Mouse (Mus musculus): ENCODE results near the gene Cd80. TPM values are rescaled to one million over a fixed set of nuclear protein-coding genes. Genes with fewer than 3 reads are reported as not detected.
A peak's percentile ranks its signal among the peaks of the same experiment; 100 is the strongest.
"Not testable (repeated sequence)": the region's sequence is repeated elsewhere in the genome, so short reads cannot be mapped to it uniquely, and the experiment has no call there.

Gene Cd80
- total RNA-seq, 4 experiments from 2014 or later, result 0.44 to 0.71 (median 0.64) TPM

DNA sequence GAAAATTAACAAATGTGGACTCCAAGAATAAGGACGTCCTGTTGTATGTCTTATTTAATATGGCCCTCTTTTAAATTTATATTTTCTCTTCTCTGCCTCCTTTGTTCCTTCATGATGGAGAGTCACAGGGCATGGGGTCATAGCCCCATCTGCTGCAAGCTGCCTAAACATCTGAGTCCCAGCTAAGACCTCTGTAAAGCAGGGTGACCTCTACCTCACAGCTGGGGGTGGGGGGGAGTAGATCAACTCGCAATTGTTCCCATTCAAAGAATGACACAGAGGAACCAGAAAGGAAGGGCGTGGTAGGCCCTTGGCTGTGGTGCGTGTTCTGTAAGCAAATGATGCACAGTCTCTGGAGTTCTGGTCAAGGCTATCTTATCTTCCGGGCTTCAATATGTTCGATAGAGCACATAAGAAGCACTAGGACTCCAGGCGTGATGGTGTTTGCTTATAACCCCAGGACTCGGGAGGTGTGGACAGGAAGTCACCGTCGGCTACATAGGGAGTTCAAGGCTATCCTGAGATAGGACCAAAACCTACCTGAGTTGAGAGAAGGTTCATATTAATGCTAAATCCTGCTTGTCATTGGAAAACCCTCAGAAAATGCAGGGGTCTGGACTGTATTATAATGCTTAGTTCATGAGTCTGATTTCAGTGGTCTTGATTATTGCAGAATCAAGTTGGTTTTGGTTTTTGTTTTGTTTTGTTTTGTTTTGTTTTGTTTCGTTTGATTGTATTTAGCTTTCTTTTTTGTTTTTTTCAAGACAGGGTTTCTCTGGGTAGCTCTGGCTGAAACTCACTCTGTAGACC, 16.5 kb downstream of the Cd80 start:
- DNase-seq (ENCODE audit: low spot score in 2 of 2), result no peak

DNA sequence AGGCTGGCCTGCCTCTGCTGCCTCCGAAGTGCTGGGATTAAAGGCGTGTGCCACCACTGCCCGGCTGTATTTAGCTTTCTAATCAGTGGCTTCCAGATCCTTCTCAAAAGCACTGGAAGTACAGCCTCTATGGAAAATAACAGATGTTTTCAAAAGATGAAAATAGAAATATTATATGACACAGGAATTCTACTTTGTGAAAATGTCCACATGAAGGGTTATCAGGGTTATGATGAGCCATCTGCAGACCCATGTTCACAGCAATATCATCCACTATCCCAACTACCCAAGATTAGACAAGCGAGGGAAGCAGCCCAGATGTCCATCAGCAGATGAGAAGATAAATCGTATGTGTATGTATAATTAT, 17.1 kb downstream of the Cd80 start:
- DNase-seq (ENCODE audit: low spot score in 2 of 2), result no peak

DNA sequence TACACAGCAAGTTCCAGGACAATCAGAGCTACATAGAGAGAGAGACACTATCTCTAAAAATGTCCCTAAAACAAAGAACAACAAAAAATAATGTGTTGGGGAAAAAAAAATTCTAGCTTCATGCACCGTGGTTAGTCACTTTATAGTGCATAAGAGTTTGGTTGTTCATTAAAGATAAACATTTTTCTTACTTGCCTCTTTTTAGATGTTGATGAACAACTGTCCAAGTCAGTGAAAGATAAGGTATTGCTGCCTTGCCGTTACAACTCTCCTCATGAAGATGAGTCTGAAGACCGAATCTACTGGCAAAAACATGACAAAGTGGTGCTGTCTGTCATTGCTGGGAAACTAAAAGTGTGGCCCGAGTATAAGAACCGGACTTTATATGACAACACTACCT, 18.3 kb downstream of the Cd80 start:
- DNase-seq (ENCODE audit: low spot score in 2 of 2), result no peak

DNA sequence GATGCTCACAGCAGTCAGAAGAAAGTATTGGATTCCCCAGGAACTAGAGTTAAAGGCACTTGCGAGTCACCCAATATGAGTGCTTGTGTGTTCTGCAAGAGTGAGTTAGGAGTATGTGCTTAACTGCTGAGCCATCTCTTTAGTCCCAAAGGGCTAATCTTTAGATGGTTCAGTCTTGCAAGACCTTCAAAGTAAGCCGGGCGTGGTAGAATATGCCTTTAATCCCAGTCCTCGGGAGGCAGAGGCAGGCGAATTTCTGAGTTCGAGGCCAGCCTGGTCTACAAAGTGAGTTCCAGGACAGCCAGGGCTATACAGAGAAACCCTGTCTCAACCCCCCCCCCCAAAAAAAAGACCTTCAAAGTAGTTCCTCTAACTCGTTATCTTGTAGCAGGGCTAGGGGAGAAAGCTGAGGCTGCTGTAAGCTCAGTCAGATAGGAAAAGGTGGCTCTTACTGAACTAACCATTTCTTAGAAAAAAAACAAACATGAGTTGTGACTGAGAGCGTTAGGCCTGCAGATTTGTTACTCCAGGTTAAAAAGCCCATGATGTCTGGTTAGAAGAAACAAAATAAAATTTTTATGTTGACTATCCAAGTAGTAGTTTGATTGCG, 19.4 kb downstream of the Cd80 start:
- no peak for DNase-seq (ENCODE audit: low spot score in 2 of 2)

DNA sequence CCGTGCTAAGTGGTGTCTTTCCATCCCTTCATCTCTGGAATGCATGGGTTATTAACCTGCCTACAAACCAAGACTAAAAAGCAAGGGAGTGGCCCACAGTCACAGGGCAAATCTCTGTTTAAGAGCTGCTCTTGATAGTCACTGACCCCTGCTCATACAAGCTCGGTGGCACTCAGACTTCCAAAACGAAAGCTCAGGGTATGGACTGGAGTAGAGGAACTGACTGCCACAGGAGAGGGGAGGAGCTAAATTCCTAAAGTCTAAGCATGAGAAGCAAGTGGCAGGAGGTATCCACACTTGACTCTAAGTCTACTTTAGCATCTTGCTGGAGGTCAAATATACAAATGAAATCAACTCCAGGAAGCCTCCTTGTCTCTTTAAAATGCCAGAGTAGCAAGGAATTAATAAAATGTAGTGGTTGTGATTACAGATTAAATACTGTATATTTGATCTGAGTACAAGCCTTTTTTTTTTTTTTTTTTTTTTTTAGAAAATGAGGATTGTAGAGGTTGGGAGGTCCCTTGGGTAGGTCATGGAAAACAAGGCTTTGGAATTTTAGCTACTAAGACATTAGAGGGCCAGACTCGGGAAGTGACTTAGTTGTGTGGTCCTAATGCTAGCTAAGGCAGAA, 20.4 kb downstream of the Cd80 start:
- no peak for DNase-seq (ENCODE audit: low spot score in 2 of 2)

DNA sequence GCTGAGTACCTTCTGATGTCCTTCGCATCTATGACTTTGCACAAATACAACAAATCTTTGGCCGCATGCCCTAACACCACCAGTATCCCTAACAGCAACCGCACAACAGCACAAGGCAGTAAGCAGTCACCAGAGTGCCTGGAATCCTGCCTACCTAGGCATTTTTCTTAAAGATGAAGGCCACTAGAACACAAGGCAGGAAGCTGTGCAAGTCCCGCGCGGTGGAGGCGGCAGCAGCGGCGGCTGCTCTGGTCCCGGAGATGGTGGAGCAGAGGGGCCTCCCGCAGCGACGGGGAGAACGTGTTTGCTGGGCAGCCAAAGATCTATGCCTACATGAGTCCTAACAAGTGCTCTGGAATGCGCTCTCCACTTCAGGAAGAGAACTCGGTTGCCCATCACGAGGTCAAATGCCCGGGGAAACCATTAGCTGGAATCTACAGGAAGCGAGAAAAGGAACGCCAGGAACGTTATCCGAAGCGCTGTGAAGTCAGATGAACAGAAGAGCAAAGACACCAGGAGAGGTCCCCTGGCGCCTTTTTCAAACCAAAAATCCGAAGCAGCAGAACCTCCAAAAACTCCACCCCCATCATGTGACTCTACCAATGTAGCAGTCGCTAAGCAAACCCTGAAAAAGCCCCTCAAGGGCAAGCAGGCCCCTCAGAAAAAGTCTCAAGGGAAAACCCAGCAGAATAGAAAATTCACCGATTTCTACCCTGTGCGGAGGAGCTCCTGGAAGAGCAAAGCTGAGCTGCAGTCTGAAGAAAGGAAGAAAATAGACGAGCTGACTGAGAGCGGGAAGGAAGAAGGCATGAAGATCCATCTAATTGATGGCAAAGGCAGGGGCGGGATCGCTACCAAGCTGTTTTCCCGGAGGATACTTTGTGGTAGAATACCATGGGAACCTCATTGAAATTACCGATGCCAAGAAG, 21.2 kb downstream of the Cd80 start:
- peak in 1 of 2 experiments; percentile 34 for DNase-seq (ENCODE audit: low spot score in 2 of 2)

DNA sequence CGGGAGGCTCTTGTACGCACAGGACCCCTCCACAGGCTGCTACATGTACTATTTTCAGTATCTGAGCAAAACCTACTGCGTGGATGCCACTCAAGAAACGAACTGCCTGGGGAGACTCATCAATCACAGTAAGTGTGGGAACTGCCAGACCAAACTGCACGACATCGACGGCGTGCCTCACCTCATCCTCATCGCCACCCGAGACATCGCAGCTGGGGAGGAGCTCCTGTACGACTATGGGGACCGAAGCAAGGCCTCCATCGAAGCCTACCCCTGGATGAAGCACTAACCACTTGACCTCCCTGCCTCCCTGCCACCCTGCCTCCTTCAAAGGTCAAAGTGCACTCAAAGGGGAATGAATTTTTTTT, 21.9 kb downstream of the Cd80 start:
- not testable (repeated sequence) for DNase-seq (ENCODE audit: low spot score in 2 of 2)

DNA sequence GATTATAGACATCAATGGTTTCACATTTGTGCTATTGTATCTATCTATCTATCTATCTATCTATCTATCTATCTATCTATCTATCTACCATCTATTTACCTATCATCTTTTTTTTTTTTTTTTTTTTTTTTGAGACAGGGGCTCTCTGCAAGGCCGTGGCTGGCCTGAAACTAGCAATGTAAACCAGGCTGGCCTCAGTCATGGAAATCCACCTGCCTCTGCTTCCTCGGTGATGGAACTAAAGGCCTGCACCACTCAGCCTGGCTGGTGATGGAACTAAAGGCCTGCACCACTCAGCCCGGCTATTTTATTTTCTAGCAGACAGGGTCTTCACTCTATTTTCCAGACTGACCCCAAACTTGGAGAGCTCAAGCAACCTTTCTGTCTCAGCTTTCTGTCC, 22.9 kb downstream of the Cd80 start:
- DNase-seq (ENCODE audit: low spot score in 2 of 2), result no peak

DNA sequence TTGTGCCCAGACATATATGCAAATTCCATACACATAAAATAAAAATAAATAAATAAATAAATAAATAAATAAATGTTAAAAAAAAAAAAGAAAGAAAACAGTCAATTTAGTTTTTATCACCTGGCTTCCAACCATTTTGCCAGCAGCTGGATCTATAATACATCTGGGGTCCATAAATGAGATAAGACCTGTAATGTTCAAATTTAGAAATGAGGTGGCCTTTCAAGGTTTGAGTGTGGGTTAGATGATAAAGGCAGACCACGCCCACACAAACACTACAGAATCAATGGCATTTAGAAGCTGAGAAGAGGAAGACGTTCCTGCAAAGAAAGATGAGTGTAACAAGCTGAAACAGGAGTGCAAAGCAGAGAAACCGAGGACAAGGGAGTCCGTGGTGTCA, 26.0 kb downstream of the Cd80 start:
- DNase-seq (ENCODE audit: low spot score in 2 of 2), result no peak

DNA sequence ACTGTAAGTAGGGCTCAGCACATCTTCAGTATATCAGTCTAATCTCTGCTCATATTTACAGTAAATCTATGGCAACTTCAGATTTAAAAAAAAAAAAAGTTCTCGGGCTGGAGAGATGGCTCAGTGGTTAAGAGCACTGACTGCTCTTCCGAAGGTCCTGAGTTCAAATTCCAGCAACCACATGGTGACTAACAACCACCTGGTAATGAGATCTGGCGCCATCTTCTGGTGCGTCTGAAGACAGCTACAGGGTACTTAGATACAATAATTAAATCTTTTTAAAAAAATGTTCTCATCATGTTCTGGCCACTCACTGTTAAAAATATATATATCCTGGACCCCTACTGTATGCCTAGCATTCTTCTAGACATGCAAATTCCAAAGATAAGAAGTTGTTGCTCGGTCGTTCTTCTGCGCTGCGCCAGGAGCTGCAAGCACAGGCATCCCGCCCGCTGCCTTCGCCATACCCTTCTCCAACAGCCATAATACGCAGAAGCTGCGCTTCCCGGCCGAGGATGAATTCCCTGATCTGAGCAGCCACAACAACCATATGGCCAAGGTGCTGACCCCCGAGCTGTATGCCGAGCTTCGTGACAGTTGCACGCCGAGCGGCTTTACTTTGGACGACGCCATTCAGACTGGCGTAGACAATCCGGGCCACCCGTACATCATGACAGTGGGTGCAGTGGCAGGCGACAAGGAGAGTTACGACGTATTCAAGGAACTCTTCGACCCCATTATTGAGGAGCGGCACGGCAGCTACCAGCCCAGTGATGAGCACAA, 27.6 kb downstream of the Cd80 start:
- no peak for DNase-seq (ENCODE audit: low spot score in 2 of 2)

DNA sequence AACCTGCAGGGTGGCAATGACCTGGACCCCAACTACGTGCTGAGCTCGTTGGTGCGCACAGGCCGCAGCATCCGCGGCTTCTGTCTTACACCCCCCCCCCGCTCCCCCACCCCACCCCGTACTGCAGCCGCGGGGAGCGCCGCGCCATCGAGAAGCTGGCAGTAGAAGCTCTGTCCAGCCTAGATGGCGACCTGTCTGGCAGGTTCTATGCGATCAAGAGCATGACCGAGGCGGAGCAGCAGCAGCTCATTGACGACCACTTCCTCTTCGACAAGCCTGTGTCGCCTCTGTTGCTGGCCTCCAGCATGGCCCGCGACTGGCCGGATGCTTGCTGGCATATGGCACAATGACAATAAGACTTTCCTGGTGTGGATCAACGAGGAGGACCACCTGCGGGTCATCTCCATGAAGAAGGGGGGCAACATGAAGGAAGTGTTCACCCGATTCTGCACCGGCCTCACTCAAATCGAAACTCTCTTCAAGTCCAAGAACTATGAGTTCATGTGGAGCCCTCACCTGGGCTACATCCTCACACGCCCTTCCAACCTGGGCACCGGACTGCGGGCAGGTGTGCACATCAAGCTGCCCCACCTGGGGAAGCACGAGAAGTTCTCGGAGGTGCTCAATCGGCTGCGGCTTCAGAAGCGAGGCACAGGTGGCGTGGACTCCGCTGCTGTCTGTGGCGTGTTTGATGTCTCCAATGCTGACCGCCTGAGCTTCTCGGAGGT, 28.4 kb downstream of the Cd80 start:
- DNase-seq (ENCODE audit: low spot score in 2 of 2), result no peak

DNA sequence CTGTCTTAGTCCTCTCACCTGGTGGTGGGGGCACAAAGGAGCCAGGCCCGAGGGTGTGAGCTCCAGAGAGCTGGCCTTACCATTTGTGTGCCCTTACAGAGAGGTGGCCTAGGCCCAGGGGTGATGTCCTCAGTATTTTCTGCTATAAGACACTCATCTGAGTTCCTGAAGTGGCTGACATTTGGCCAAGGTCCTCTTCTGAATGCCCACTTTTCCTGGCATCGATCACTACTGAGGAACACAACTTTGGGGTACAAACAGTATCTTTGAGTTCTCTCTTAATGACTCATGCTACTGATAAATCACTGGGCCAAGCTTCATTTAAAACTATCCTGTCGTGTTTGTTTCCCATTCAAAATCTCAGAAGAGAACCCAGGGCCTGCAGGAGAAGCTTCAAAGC, 37.2 kb downstream of the Cd80 start:
- no peak for DNase-seq (ENCODE audit: low spot score in 2 of 2)

DNA sequence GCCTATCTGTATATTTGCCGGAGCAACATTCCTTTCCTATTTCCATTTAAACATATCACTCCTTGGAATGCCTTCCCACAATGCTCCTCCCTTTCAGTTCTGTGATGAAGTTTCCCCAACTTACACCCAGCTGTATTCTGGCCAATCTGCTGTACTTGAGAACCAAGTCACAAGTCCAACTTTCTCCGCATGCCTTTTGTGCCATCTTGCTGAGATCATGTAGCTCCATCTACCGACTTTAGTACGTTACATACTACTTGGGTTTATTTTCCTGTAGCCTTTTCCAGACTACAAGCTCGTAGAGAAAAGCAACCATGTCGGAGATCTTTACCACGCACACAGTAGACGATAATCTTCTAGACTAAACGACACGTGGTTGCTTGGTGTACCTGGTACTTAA, 38.5 kb downstream of the Cd80 start:
- DNase-seq (ENCODE audit: low spot score in 2 of 2), result no peak

DNA sequence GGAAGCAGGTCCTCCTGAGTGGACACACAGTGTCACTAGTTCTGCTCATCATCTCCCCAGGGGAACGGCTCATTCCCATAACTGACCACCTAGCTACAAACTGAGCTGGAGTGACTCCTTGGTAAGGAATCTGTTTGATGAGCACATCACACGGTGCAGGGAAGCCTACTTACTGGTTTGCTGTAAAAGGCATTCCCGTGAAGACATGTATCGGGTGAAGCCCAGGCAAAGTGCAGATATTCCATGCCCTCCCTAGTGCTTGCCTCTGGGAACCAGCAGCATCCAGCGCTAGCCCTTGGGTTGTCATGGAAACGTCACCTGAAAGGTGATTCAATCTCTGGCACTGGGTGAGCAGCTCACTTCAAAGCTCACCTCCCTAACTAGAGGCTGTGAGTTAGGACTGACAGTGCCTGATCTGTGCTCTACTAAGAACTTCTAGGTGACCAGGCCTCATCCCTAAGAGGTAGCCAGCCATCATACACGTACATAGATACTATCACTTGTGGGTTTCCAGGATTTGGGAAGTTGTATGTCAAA, 41.3 kb downstream of the Cd80 start:
- no peak for DNase-seq (ENCODE audit: low spot score in 2 of 2)

DNA sequence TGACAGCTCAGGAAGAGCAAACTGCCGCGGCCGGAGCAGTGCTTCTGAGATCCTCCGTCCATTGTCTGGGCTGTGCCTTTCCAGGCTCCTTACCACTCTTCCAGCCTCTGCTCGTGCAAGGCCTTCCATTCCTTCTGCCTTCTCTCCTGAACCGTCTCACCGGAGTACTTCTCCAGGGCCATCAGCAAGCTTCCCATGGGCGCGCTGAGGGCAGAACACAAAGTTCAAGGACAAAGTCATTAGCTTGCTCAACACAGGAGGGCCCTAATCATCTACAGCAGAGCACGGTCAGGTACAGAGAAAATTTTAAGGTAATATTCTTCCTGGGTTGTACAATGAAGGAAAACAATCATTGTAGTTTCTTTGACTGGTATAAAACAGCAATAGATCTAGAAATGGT, 47.1 kb downstream of the Cd80 start:
- no peak for DNase-seq (ENCODE audit: low spot score in 2 of 2)

DNA sequence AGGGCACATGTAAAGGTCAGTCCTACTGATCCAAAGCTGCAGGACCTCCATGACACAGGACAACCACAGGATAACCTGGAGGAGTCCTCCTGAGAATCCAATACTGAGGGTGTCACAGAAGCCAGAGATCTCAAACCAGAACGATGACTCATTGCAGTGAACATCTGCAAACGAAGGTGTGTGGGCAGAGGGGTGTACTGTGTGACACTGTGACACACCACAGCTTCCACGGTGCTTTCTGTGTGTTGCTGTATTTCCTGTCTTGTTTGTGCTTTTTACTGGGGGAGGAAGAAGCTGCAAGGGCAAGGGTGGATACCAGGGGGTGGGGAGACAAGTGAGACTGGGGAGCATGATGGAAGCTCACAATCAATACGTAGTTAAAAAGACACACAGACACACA, 48.2 kb downstream of the Cd80 start:
- DNase-seq (ENCODE audit: low spot score in 2 of 2), result no peak

DNA sequence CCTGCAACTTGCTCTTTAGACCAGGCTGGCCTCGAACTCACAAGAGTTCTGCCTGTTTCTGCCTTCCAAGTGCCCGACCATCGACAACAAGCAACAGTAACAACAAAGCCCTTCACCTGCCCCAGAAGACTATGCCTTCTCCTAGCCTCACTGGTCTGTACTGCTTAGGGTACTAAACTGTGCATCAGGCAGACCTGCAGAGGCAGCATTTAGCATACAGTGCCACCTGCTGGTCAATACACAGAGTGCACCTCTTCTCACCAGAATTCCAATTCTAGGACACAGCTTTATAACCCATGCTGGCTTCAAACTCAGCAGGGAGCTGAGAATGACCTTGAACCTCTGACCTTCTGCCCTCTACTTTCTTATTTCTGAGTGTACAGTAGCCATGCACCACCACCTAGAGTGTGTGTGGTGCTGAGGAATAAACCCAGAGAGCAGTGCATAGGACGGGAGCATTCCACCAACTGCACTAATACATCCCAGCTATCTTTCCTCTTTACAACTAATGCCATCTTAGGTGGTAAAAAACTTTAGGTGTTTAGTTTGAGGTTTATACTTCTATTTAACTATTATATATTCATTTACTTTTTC, 50.8 kb downstream of the Cd80 start:
- DNase-seq (ENCODE audit: low spot score in 2 of 2), result peak; percentile 39 to 50

DNA sequence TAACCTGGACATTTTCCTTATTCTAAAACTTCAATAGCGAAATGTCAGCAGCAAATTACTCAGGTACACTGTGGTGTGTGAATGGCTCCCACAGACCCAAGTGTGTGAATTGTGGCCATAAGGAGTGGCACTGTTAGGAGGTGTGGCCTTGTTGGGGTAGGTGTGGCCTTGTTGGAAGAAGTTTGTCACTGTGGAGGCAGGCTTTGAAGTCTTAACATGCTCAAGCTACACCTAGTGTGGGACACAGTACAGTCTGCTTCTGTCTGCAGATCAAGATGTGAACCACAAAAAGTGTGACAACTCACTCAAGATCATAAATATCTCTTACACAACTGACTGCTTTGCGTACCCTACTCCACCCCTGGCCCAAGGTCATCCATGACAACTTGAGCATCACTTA, 55.5 kb downstream of the Cd80 start:
- DNase-seq (ENCODE audit: low spot score in 2 of 2), result no peak

DNA sequence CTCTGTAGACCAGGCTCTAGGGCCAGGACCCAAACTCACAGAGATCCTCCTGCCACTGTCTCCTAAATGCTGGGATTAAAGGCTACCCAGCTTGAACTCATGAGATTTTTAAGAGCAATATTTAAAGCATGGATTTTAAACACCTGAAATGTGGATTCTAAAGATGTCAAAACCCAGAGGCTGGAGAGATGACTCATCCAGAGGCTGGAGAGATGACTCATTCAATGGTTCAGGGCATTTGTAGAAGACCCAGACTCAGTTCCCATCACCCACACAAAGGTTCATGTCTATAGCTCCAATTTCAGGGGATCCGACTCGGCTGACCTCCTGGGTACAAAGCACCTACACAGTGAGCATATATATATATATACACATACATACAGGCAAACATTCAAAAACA, 63.8 kb downstream of the Cd80 start:
- DNase-seq (ENCODE audit: low spot score in 2 of 2), result no peak

Measured in left cerebral cortex, adult 8-10 months (tissue).